Comparison of ENCODE assay signal across 11 mouse cellular contexts in genomic region chr7:15954436-15954835, GRCm38 (mm10). TPM values are rescaled to one million over a fixed set of nuclear protein-coding genes. Genes with fewer than 3 reads are reported as not detected.
A peak's percentile ranks its signal among the peaks of the same experiment; 100 is the strongest.
DNase-seq lines count a peak whose midpoint lies in the region; ATAC-seq lines count a peak whose summit lies in the region.
"Had no signal": no experiment of that assay in that cellular context is flagged by ENCODE, and none has a peak within 500 bp of the region (broad histone marks: within the 10 kb centered on the region; RNA-seq: fewer than 3 reads in every experiment).

No protein-coding gene starts in this region.

- H3K4me2 ChIP-seq in hindbrain, embryonic 13.5 days = no peak overlapping the region
- H3K4me2 ChIP-seq in hindbrain, embryonic 11.5 days (replicated peaks; ENCODE audit: low read depth, low read length) = no peak overlapping the region
- no peak overlapping the region for H3K4me2 ChIP-seq in neural tube, embryonic 12.5 days (replicated peaks)
- H3K4me2 ChIP-seq in neural tube, embryonic 15.5 days = no peak overlapping the region
- H3K4me2 ChIP-seq in stomach, embryonic 15.5 days = no peak overlapping the region

- no peaks in the 10 kb centered on the region for H3K9me3 ChIP-seq in hindbrain, embryonic 13.5 days
- 0 out of 2 replicates have a peak, but pooled peaks cover 2% of the 10 kb centered on the region for H3K9me3 ChIP-seq in hindbrain, embryonic 11.5 days (ENCODE audit: control insufficient read depth, low read length)
- no peaks in the 10 kb centered on the region for H3K9me3 ChIP-seq in neural tube, embryonic 12.5 days
- no peaks in the 10 kb centered on the region for H3K9me3 ChIP-seq in neural tube, embryonic 15.5 days (replicated peaks)
- H3K9me3 ChIP-seq in limb, embryonic 10.5 days (replicated peaks) = no peaks in the 10 kb centered on the region
- H3K9me3 ChIP-seq in stomach, embryonic 15.5 days = no peaks in the 10 kb centered on the region
- H3K9me3 ChIP-seq: hindbrain, embryonic 15.5 days had no signal

- H3K9ac ChIP-seq in hindbrain, embryonic 13.5 days = no peak overlapping the region
- no peak overlapping the region for H3K9ac ChIP-seq in hindbrain, embryonic 11.5 days (ENCODE audit: low read depth, low read length)
- no peak overlapping the region for H3K9ac ChIP-seq in neural tube, embryonic 12.5 days
- no peak overlapping the region for H3K9ac ChIP-seq in neural tube, embryonic 15.5 days (replicated peaks)
- no peak overlapping the region for H3K9ac ChIP-seq in stomach, embryonic 15.5 days
- H3K9ac ChIP-seq: hindbrain, embryonic 15.5 days had no signal

- WGBS in hindbrain, embryonic 13.5 days = 93% methylated on average over 7 of the region's 7 CpGs
- 90% methylated on average over 7 of the region's 7 CpGs for WGBS in hindbrain, embryonic 11.5 days
- 93% methylated on average over 7 of the region's 7 CpGs for WGBS in neural tube, embryonic 12.5 days
- WGBS in neural tube, embryonic 15.5 days = 88% methylated on average over 7 of the region's 7 CpGs
- WGBS in limb, embryonic 10.5 days = 90% methylated on average over 7 of the region's 7 CpGs
- 88% methylated on average over 7 of the region's 7 CpGs for WGBS in stomach, embryonic 15.5 days

- H3K36me3 ChIP-seq in hindbrain, embryonic 13.5 days = peaks cover 9% of the 10 kb centered on the region
- no peaks in the 10 kb centered on the region for H3K36me3 ChIP-seq in hindbrain, embryonic 11.5 days (ENCODE audit: control insufficient read depth, insufficient read depth, low read length)
- no peaks in the 10 kb centered on the region for H3K36me3 ChIP-seq in neural tube, embryonic 12.5 days
- H3K36me3 ChIP-seq in neural tube, embryonic 15.5 days = peaks cover 4% of the 10 kb centered on the region; the same call in 1 of the 2 replicates
- no peaks in the 10 kb centered on the region for H3K36me3 ChIP-seq in limb, embryonic 10.5 days
- H3K36me3 ChIP-seq in stomach, embryonic 15.5 days = peaks cover 50% of the 10 kb centered on the region
- H3K36me3 ChIP-seq: G1E; hindbrain, embryonic 15.5 days had no signal

- H3K4me1 ChIP-seq in hindbrain, embryonic 13.5 days (replicated peaks) = peaks cover 7% of the 10 kb centered on the region; the same call in 1 of the 2 replicates
- no peaks in the 10 kb centered on the region for H3K4me1 ChIP-seq in hindbrain, embryonic 11.5 days (replicated peaks; ENCODE audit: control insufficient read depth, insufficient read depth, low read length)
- H3K4me1 ChIP-seq in neural tube, embryonic 12.5 days = no peaks in the 10 kb centered on the region
- H3K4me1 ChIP-seq in neural tube, embryonic 15.5 days = 0 out of 2 replicates have a peak, but pooled peaks cover 4% of the 10 kb centered on the region
- peaks cover 8% of the 10 kb centered on the region for H3K4me1 ChIP-seq in limb, embryonic 10.5 days
- peaks cover 8% of the 10 kb centered on the region; the same call in 1 of the 2 replicates for H3K4me1 ChIP-seq in stomach, embryonic 15.5 days
- H3K4me1 ChIP-seq: hindbrain, embryonic 15.5 days had no signal

- DNase-seq in hindbrain, embryonic 11.5 days (ENCODE audit: low spot score) = no peak
- DNase-seq in limb, embryonic 10.5 days (ENCODE audit: low spot score) = no peak
- no peak for DNase-seq in thymus, postnatal 0 days (ENCODE audit: low spot score)
- DNase-seq: thymus, postnatal 25 days had no signal

- H3K27me3 ChIP-seq in hindbrain, embryonic 13.5 days = 0 out of 2 replicates have a peak, but pooled peaks cover 4% of the 10 kb centered on the region
- no peaks in the 10 kb centered on the region for H3K27me3 ChIP-seq in hindbrain, embryonic 11.5 days (ENCODE audit: control insufficient read depth, insufficient read depth, low read length)
- no peaks in the 10 kb centered on the region for H3K27me3 ChIP-seq in neural tube, embryonic 12.5 days (replicated peaks)
- H3K27me3 ChIP-seq in neural tube, embryonic 15.5 days (replicated peaks) = no peaks in the 10 kb centered on the region; the same call in 1 of the 2 replicates
- H3K27me3 ChIP-seq in limb, embryonic 10.5 days (ENCODE audit: low read depth, poor library complexity, severe bottlenecking) = peaks cover 16% of the 10 kb centered on the region
- H3K27me3 ChIP-seq in stomach, embryonic 15.5 days (replicated peaks) = 0 out of 2 replicates have a peak, but pooled peaks cover 3% of the 10 kb centered on the region
- H3K27me3 ChIP-seq: hindbrain, embryonic 15.5 days had no signal

- 0 out of 2 replicates have a peak, but pooled peaks have one; percentile 2 for ATAC-seq in hindbrain, embryonic 13.5 days (ENCODE audit: low FRiP score)
- no peak; the same call in 1 of the 2 replicates for ATAC-seq in hindbrain, embryonic 11.5 days (ENCODE audit: low FRiP score)
- ATAC-seq in neural tube, embryonic 12.5 days (ENCODE audit: low FRiP score, low read depth) = 0 out of 2 replicates have a peak, but pooled peaks have one; percentile 19
- no peak for ATAC-seq in neural tube, embryonic 15.5 days (ENCODE audit: low FRiP score)
- ATAC-seq in stomach, embryonic 15.5 days (ENCODE audit: insufficient read depth, low FRiP score, low read depth) = 0 out of 2 replicates have a peak, but pooled peaks have one; percentile 19
- ATAC-seq: midbrain, embryonic 16.5 days had no signal

- no peak overlapping the region for H3K4me3 ChIP-seq in hindbrain, embryonic 13.5 days
- H3K4me3 ChIP-seq in hindbrain, embryonic 11.5 days (ENCODE audit: low read depth, low read length) = no peak overlapping the region
- H3K4me3 ChIP-seq in neural tube, embryonic 12.5 days = no peak overlapping the region
- H3K4me3 ChIP-seq in neural tube, embryonic 15.5 days (replicated peaks) = no peak overlapping the region
- 0 out of 2 replicates have a peak overlapping the region, but pooled peaks have one; percentile 46 for H3K4me3 ChIP-seq in limb, embryonic 10.5 days
- H3K4me3 ChIP-seq in stomach, embryonic 15.5 days (replicated peaks) = no peak overlapping the region

- no peak overlapping the region for H3K27ac ChIP-seq in hindbrain, embryonic 13.5 days
- H3K27ac ChIP-seq in hindbrain, embryonic 11.5 days (ENCODE audit: low read depth, low read length) = no peak overlapping the region
- no peak overlapping the region for H3K27ac ChIP-seq in neural tube, embryonic 12.5 days
- H3K27ac ChIP-seq in neural tube, embryonic 15.5 days (replicated peaks) = no peak overlapping the region
- no peak overlapping the region for H3K27ac ChIP-seq in limb, embryonic 10.5 days
- H3K27ac ChIP-seq in stomach, embryonic 15.5 days = no peak overlapping the region
- H3K27ac ChIP-seq: hindbrain, embryonic 15.5 days had no signal

RNA-seq across cellular contexts. Expression of gene Nop53, which starts 8.6 kb away (rescaled TPM):
- 133 and 135 TPM in 2 replicates for polyA plus RNA-seq in hindbrain, embryonic 13.5 days (2015; fragmentation: Nextera tagmentation; extraction: Ambion mirVana)
- 176 and 180 TPM in 2 replicates for polyA plus RNA-seq in hindbrain, embryonic 11.5 days (2014; fragmentation: Nextera tagmentation; extraction: Ambion mirVana)
- polyA plus RNA-seq in neural tube, embryonic 12.5 days (2016; fragmentation: Nextera tagmentation; extraction: Ambion mirVana) = 157 and 169 TPM in 2 replicates
- 108 and 127 TPM in 2 replicates for polyA plus RNA-seq in neural tube, embryonic 15.5 days (2015; fragmentation: Nextera tagmentation; extraction: Ambion mirVana)
- polyA plus RNA-seq in limb, embryonic 10.5 days (2016; fragmentation: Nextera tagmentation; extraction: Ambion mirVana) = 173 and 203 TPM in 2 replicates
- polyA plus RNA-seq in stomach, embryonic 15.5 days (2015; fragmentation: Nextera tagmentation; extraction: Ambion mirVana) = 173 and 183 TPM in 2 replicates
- 273 and 293 TPM in 2 replicates for polyA plus RNA-seq in thymus, postnatal 0 days (2015; fragmentation: Nextera tagmentation; extraction: Ambion mirVana)

RNA-seq across cellular contexts. Expression of gene Ehd2, which starts 12.9 kb away (rescaled TPM):
- 5.2 and 6.4 TPM in 2 replicates for polyA plus RNA-seq in hindbrain, embryonic 13.5 days (2015; fragmentation: Nextera tagmentation; extraction: Ambion mirVana)
- polyA plus RNA-seq in hindbrain, embryonic 11.5 days (2014; fragmentation: Nextera tagmentation; extraction: Ambion mirVana) = 6.4 and 10.9 TPM in 2 replicates
- polyA plus RNA-seq in neural tube, embryonic 12.5 days (2016; fragmentation: Nextera tagmentation; extraction: Ambion mirVana) = 9.2 and 12.1 TPM in 2 replicates
- 9.2 and 14.8 TPM in 2 replicates for polyA plus RNA-seq in neural tube, embryonic 15.5 days (2015; fragmentation: Nextera tagmentation; extraction: Ambion mirVana)
- polyA plus RNA-seq in limb, embryonic 10.5 days (2016; fragmentation: Nextera tagmentation; extraction: Ambion mirVana) = 10.1 and 10.4 TPM in 2 replicates
- polyA plus RNA-seq in stomach, embryonic 15.5 days (2015; fragmentation: Nextera tagmentation; extraction: Ambion mirVana) = 49.0 and 49.6 TPM in 2 replicates
- polyA plus RNA-seq in thymus, postnatal 0 days (2015; fragmentation: Nextera tagmentation; extraction: Ambion mirVana) = 5.1 and 6.5 TPM in 2 replicates

RNA-seq across cellular contexts. Expression of gene Selenow, which starts 32.2 kb away (rescaled TPM):
- polyA plus RNA-seq in hindbrain, embryonic 13.5 days (2015; fragmentation: Nextera tagmentation; extraction: Ambion mirVana) = 1,371 and 1,383 TPM in 2 replicates
- polyA plus RNA-seq in hindbrain, embryonic 11.5 days (2014; fragmentation: Nextera tagmentation; extraction: Ambion mirVana) = 988 and 1,001 TPM in 2 replicates
- polyA plus RNA-seq in neural tube, embryonic 12.5 days (2016; fragmentation: Nextera tagmentation; extraction: Ambion mirVana) = 1,130 and 1,196 TPM in 2 replicates
- polyA plus RNA-seq in neural tube, embryonic 15.5 days (2015; fragmentation: Nextera tagmentation; extraction: Ambion mirVana) = 1,268 and 1,471 TPM in 2 replicates
- 654 and 733 TPM in 2 replicates for polyA plus RNA-seq in limb, embryonic 10.5 days (2016; fragmentation: Nextera tagmentation; extraction: Ambion mirVana)
- 686 and 711 TPM in 2 replicates for polyA plus RNA-seq in stomach, embryonic 15.5 days (2015; fragmentation: Nextera tagmentation; extraction: Ambion mirVana)
- 550 and 586 TPM in 2 replicates for polyA plus RNA-seq in thymus, postnatal 0 days (2015; fragmentation: Nextera tagmentation; extraction: Ambion mirVana)

Comparison
In these comparisons a context has a peak if more than half of its experiments do, and no peak if none do; other contexts are left out.
1. ATAC-seq: peak in hindbrain, embryonic 13.5 days (single experiment), neural tube, embryonic 12.5 days (single experiment) and stomach, embryonic 15.5 days (single experiment); none in hindbrain, embryonic 11.5 days (single experiment) and neural tube, embryonic 15.5 days (single experiment).